Mouse (Mus musculus) erythroblast, adult 5-6 weeks (primary cell): ENCODE measurements around the gene Lix1. TPM values are rescaled to one million over a fixed set of nuclear protein-coding genes. Genes with fewer than 3 reads are reported as not detected.
"Not testable (repeated sequence)": the region's sequence is repeated elsewhere in the genome, so short reads cannot be mapped to it uniquely, and the experiment has no call there.

Experiments used
- ATAC-seq: replicated peaks from 2 replicates; pipeline ENCODE4 v1.8.0; 2016; ENCODE audit warnings: moderate number of reproducible peaks, mild to moderate bottlenecking, moderate TSS enrichment, inconsistent platforms; ENCODE audit not compliant: poor library complexity, low FRiP score, severe bottlenecking
- total RNA-seq, 2 experiments: library from RNA; stranded (forward) in 1 of 2; stranded (reverse) in 1 of 2; fragments of 150-400 nt in 1 of 2; fragments of 200-764, 138-1000 nt in 1 of 2; gene quantifications; 2 replicates each; pipeline versions ENCODE4 v1.2.3 to v1.2.4; 2015 to 2017; ENCODE audit warnings: low replicate concordance in 2 of 2

Lix1 gene
- total RNA-seq, 2 experiments from 2014 or later = not detected

DNA sequence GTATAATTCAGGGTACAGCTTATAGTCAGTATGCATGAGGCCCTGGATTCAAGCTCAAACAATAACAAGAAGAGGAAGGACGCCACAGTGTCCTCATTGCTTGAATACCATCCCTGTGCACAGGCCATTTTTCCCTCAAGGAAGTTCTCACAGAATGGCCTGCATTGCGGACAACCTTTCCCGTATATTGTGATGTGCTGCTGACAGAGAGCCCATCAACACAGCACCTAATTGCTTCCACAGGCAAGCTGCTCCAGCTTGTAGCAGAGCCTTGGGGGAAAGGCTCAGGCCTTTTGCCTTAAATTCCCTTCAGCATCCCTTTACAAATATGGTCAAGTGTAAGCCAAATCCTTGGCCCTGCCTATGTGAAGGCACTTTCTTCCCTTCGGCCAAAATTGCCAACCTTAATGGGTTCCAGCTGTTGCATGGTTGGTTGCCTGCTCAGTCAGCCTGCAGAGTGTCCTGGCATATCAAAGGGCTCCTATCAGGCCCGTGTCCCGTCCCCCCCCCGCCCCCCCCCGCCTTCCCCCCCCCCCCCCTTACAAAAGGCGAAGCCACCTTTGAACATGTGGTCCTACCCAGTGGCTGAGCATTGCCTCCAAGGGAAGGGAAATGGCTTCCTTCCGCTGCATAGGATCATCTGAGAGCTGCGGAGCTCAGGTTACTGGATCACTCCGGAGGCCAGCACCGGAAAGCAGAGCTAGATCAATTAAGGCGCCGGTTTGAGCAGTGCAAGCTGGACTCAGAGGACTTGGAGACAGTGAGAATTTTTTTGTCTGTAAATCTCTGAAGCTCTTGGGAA is 88.5 kb downstream of the Lix1 start:
- no peak for ATAC-seq

DNA sequence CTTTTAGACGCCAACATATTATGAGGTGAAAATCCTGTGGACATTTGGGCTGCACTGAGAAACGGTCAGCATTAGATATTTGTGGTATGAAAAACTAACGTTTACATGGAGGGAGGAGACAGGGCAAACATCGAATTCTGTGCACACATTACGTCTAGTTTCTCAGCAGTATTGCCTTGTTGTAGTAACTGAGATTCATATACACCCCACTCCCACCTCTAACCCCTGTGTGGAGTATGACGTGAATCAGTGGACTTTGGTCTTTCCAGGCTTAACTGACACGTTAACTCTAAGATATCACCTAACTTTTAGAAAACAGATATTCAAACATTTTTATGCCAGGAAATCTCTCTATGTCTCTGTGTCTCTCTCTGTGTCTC is 89.1 kb downstream of the Lix1 start:
- no peak for ATAC-seq

DNA sequence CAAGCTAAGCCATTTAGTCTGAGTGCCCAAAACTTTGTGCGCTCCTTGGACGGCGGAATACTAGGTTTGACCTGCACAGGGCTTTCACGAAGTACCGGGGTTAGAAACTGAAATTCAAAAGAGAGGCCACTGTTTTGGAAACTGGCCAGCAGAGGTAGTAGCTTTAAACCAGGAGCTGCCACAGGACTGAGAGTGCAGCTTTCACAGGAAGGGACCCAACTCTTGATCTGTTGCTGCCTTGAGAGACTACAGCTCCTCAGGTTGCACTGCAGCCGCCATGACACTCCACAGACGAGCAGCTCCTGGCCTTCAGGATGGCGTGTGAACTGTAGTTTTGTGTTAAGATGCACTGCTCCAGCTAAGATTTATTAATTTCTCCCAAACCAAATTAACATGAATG is 89.6 kb downstream of the Lix1 start:
- no peak for ATAC-seq

DNA sequence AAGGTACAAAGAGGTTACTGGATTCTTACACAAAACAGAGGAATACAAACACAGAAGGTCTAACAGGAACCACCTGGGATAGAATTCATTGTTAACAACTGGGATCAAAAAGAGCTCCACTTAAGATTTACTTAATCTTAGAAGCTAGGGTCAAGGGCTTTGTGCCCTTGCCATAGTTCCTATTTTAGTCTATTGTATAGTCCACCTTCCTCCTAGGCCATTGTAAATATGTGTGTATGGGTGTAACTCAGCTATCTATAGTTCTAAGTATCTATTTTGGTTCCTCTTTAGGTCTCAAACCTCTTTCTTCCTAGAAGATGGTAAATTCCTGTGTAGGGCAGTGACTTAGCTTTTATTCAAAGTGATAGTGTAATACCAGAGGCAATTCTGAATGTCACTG is 93.8 kb downstream of the Lix1 start:
- not testable (repeated sequence) for ATAC-seq

DNA sequence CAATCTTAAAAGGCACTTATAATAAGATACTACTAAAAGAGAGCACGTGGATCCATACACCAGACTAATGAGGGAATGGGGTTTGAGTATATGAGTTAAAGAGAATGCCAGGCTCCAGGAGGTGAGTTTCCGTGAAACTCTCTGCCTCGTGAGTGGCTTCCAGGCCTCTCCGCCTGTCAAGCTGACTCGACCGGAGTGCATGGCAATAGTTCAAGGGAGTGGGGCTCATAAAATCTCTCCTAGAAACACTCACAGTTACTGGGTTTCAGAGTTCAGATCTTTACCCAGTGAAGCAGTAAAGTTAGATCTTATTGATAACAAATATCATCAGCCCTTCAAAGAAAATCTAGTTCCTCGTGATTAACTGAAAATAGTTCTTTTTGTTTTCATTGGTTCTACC is 94.3 kb downstream of the Lix1 start:
- ATAC-seq = no peak

DNA sequence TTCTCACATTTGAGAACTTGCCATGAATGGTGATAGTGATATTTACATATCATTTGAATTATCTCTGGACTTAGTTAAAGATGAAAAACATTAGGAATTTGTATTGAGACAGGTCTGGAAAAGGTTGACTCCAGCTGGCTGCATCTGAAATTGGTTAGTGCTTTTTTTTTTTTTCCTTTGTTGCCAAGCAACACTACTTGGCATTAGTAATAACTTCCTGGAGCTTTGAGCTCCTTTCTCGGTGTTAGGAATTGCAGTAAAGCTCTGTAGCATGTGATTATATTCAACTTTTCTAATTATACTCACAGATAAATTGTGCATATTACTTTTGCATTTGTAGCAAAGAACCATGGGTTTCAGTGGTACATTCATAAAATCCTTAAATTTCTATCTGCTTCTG is 96.4 kb downstream of the Lix1 start:
- ATAC-seq = no peak

DNA sequence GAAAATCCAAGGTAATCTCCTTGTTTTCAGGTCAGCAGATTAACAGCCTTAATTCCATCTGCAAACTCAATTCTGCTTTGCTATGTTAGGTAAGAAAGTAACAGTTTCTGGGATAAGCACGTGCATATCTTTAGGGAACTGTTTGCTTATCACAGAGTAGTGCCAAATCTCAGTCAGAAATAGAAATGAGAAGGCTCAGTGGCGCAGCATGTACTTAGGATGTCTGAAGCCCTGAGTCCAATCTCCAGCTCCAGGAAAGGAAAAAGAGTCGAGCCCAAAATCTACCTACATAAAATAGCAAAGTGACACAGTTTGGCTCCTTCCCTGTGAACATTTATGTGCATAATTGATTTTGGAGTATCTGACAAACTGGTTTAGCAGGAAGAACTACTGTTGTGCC is 96.8 kb downstream of the Lix1 start:
- no peak for ATAC-seq

DNA sequence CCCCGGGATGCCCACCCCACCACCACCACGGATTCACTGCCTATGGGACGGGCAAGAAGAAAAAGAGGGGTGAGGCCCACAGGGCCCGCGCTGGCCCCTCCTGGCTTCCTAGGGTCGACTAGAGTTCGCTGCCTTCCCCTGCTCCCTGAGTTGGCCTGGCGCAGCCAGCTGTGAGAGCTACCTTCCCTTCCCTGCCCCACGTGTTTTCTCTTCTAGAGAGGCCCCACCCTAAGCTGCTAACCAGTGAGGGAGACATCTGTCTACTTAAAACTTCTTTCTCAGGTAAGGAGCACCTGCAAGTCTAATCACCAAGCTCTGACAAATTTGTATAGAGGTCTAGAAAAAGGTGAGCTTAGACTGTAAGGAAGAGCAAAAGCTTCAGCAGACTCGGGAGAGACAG is 104.2 kb downstream of the Lix1 start:
- no peak for ATAC-seq

Other genes starting within 250 kb of the Lix1 start
- 8.3 and 8.8 TPM in 2 replicates for gene Riok2, start 28.4 kb upstream of the Lix1 start, total RNA-seq (2015; ENCODE audit: low replicate concordance)
- 4.3 and 10.8 TPM in 2 replicates for gene Riok2, start 28.4 kb upstream of the Lix1 start, total RNA-seq (2017; ENCODE audit: low replicate concordance)
- 22.4 and 25.4 TPM in 2 replicates for gene Lnpep, start 222.4 kb downstream of the Lix1 start, total RNA-seq (2015; ENCODE audit: low replicate concordance)
- 21.2 and 21.5 TPM in 2 replicates for gene Lnpep, start 222.4 kb downstream of the Lix1 start, total RNA-seq (2017; ENCODE audit: low replicate concordance)